Mouse (Mus musculus) ovary, postnatal 14 days (tissue): ENCODE data around the gene Cic.

Source experiments
- DNase-seq: peaks from one replicate; pipeline ENCODE4 v3.0.0; 2022; ENCODE audit warnings: low spot score

The Cic gene

DNA sequence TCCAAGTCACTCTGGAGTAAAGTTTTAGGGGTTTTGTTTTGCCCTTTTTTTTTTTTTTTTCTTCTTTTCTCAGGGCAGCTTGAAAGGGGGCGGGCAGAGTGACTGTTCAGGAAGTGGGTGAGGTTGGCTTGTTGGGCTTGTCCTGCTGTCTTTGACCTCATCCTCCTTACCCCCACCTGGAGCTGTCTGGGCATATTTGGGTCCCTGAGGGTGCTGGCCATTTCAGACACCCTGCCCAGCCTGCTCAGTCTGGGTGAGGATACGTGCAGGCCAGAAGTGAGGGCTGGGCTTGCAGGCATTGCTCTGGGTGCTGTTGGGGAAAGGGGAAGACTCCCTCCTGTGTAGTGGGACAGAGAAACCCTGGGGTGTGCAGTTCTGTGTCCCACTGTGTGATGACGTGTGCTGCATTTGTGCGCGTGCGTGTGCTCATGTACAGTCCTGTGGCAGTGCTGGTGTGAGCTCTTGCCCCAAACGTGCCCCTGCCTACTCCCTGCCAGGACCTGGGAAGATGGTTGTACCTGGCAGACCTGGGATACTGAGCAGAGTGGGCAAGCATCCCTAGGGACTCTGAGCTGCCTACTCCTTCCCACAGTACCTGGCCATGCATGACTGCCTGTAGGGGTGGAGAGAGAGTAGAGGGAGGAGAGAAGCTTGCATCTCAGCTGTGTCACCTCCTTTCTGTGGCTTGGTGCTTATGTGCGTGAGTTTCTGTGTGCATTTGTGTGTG, 2.2 kb downstream of the Cic start:
- DNase-seq: no peak

DNA sequence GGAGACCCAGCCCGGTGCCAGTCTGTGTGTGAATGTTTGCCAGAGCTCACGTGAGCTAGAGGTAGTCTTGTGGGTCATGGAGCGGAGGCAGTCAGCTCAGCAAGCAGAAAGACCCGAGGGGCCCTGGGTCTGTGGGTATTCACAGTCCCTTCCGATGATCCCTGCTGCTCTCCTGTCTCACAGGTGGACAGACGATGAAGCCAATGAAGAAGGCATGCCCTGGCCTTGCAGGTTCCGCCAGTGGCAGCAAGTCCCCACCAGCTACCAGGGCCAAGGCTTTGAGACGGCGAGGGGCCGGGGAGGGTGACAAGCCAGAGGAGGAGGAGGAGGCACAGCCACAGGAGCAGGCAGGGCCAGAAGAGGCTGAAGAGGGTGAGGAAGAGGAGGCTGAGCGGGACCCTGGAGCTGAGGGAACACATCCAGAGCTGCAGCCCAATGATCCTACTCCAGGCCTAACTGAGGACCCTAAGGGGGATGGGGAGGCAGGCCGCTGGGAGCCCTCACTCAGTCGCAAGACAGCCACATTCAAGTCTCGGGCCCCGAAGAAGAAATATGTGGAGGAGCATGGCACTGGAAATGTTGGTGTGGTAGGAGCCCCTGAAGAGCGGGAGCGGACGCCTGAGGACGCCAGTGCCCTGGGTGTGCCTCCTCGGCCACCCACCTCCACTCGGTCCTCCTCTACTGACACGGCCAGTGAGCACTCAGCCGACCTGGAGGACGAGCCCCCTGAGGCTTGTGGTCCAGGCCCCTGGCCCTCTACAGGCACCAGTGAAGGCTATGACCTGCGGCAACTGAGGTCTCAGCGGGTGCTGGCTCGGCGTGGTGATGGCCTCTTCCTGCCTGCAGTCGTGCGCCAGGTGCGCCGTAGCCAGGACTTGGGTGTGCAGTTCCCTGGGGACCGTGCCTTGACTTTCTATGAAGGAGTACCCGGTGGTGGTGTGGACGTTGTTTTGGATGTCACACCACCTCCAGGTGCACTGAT, 3.4 kb downstream of the Cic start:
- DNase-seq: no peak

DNA sequence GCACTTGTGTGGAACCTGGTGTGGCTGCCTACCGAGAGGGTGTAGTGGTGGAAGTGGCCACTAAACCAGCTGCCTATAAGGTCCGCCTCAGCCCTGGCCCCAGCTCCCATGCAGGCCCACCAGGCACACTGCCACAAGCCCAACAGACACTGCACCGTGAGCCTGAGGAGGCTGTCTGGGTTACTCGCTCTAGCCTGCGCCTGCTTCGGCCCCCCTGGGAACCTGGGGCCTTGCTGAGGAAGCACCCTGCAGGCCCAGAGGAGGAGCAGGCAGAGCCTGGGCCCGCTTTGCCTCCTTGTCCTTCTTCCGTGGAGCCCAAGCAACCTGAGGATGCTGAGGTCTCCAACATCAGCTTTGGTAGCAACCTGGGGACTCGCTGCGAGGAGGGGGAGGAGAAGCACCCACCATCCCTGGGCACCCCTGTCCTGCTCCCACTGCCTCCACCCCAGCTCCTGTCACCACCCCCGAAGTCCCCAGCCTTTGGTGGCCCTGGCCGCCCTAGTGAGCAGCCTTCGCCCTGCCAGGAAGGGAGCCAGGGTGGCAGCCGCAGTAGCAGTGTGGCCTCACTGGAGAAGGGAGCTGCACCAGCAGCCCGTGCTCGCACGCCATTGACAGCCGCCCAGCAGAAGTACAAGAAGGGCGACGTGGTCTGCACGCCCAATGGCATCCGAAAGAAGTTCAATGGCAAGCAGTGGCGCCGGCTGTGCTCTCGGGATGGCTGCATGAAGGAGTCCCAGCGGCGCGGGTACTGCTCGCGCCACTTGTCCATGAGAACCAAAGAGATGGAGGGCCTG, 4.3 kb downstream of the Cic start:
- DNase-seq: no peak

DNA sequence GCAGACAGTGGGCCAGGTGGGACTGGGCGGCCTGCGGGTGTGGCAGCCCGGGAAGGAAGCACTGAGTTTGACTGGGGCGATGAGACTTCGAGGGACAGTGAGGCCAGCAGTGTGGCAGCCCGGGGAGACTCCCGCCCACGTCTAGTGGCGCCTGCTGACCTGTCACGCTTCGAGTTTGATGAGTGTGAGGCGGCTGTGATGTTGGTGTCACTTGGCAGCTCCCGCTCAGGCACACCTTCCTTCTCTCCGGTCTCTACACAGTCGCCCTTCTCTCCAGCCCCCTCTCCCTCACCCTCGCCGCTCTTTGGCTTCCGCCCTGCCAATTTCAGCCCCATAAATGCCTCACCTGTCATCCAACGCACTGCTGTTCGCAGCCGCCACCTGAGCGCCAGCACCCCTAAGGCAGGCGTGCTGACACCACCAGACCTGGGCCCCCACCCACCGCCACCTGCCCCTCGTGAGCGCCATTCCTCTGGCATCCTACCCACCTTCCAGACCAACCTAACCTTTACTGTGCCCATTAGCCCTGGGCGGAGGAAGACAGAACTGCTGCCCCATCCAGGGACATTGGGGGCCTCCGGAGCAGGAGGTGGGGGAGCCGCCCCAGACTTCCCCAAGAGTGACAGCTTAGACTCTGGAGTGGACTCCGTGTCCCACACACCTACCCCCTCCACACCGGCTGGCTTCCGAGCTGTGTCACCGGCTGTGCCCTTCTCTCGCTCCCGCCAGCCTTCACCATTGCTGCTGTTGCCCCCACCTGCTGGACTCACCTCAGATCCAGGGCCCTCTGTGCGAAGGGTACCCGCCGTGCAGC, 5.1 kb downstream of the Cic start:
- no peak for DNase-seq

- no peak for DNase-seq
Observed at GRCm38 (mm10) chr7:25273259-25274241, 6.0 kb downstream of the Cic start.

DNA sequence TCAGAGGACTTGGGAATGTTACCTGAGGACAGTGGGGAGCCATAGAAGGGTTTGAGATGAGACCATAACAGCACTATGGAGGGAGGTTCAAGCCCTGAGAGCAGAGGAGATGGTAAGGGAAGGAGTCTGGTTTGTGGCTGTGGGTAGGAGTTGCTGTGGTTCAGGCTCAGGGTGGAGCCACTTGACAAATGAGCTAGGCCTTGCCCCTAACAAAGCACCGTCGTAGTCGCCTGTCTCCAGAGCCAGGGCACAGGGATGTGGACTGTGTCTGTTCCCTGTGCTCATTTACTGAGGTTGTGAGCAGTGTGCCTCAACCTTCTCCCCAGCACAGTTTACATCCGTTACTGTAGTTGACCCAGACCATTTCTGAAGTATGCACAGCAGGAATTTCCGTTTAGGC, 7.1 kb downstream of the Cic start:
- no peak for DNase-seq

GRCm38 (mm10) chr7:25274996-25275395, 7.5 kb downstream of the Cic start:
- no peak for DNase-seq

DNA sequence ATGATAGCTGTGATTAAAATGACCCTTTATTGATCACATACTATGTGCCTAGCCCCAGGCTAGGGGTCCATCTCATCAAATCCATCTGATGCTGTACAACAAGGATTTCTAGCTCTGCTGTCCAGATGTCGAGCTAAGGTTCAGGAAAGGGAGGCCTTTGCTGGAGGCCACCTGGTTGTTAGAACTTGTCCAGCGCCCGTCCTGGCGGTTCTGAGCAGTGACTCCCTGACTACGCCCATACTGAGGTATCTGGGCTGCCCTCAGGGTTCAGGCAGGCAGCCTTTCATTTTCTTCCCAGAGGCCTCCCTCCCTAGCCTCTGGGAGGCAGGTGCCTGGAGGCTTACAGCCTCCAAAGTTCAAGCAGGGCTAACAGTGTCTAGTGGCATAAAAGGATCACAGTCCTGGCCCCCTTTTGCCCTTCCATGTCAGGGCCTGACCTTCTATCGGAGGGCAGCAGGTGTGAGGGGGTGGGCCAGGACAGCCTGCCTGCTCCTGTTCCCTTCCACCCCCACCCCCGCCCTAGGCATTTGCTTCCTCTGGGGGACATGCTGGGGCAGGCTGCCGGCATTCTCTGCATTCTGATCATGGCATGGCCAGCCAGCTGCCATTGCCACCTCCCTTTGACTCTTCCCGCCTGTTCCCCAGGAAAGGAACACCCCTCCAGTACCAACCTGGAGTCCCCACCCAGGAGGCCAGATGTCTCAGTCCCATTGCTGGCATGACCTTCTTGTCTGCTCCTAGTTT, 8.2 kb downstream of the Cic start:
- no peak for DNase-seq

DNA sequence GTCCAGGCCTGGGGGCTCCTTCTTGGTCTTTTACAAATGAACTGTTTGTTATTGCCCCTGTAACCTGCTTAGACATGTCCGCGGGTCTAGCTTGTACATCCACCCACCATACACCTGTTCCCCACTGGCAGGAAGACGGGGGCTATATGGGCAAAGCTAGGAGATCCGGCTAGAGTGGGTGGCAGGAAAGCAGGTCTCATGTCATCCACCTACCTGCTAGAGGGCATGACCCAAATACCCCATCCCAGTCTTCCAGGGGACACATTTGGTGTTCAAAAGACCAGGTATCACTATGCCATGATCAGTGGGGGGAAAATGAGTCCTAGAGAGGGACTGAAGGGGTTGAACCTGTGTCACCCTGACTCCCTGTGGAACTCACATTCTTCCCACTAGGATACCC, 9.9 kb downstream of the Cic start:
- DNase-seq: no peak

DNA sequence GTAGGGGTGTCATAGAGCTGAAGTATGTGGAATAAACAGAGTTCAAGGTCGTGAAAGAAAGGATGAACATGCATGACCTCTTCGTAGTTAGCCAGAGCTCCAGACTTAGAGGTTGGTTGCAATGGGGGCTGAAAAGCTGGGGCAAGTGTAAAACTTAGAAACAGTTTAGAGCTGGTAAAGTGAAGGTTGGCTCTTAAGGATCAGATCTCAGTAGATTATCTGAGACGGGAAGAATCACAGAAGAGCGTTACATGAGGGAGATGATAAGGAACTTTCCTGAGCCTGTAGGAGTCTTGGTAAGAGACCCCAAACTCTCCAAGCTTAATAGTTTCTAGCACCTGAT, 10.5 kb downstream of the Cic start:
- no peak for DNase-seq

DNA sequence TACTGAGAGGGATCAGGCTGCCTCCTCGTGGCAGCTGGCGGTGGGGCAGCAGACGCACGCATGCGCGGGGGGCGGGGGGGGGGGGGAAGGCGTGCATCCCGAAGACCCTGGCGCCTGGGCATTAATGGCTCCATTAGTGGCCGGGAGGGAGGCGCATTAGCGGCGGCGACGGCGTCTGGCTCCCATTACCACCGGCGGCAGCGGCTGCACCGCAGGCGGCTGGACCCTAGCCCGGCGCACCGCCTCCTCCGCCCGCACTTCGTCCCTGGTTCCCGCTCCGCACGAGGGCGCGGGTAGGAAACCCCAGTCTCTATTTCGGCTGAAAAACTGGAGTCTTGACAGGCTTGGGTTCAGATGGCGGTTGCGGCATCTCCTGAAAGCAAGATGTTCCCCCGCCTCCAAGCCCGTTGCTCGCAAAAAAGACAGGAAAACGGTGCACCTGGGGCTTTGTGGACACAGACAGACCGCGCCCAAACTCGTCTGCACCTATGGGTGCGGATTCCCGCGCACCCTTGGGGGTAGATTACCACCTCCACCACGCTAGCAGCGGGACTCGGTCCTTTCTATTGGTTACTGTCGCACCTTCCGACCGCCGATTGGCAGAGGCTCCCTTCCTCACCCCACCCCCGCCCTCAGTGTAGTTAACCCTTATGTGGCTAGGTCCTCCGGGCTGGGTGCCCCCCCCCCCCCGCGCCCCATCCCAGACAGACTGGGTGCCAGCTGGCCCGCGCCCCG, 11.0 kb downstream of the Cic start:
- DNase-seq: peak; percentile 59

GRCm38 (mm10) chr7:25279076-25279860, 11.8 kb downstream of the Cic start:
- DNase-seq: peak; percentile 82

GRCm38 (mm10) chr7:25279861-25280791, 12.6 kb downstream of the Cic start:
- DNase-seq: no peak

GRCm38 (mm10) chr7:25281166-25281733, 13.7 kb downstream of the Cic start:
- DNase-seq: no peak

DNA sequence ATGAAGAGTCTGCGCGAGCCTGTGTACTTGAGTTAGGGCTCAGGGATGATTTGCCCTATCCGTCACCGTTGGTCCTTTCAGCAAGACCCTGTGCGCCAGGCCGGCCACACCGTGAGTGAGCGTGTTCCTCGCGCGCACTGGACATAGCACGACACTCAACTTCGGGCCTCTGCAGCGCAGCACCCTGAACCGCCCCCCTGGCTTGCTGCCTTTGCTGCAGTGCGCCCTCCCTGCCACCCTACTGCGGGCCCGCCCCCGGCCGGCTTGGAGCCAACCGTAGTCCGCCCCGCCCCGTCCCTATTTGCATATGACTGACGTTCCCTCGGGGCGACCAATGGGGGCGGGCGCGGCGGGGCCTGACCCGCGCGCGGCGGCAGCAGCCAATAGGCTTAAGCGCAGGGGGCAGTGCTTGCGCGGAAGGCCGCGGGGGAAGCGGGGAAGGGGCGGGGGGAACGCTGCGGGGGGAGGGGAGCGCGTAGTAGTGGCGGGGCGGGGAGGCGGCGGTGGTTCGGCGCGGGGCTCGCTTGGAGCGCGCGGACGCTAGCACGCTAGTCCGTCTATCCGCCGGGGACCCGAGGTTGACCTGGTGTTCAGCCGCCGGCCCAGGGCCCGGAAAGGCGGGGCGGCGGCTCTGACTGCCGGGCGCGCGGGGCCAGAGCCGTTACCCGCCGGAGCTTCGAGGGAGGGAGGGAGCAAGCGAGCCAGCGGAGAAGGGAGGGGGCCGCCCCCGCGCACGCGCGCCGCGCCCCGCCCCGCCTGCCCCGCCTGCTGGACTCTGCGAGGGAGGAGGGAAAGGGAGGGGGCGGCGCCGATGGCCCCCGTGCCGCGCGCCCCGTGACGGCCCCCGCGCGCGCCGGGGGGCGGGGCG, 14.5 kb downstream of the Cic start:
- DNase-seq: peak; percentile 96

GRCm38 (mm10) chr7:25282731-25283211, 15.3 kb downstream of the Cic start:
- no peak for DNase-seq
